Mouse (Mus musculus) liver, adult 2 months (tissue): ENCODE data around the gene Tbc1d22a. TPM values are rescaled to one million over a fixed set of nuclear protein-coding genes. Genes with fewer than 3 reads are reported as not detected.

Source experiments
- DNase-seq: peaks from one replicate; pipeline ENCODE4 v3.0.0-alpha.2; 2011; ENCODE audit warnings: low read depth, low spot score; ENCODE audit errors: extremely low read depth
- H3K27ac ChIP-seq: fragments of 200-500 bp; replicated peaks from 2 replicates; pipeline ENCODE4 v1.5.1; 2012; ENCODE audit warnings: low read depth, mild to moderate bottlenecking, control low read depth, inconsistent platforms, low read length; ENCODE audit not compliant: insufficient read depth
- H3K27me3 ChIP-seq: fragments of 200-500 bp; 2 replicates; pipeline ENCODE4 v1.6.1; 2012; ENCODE audit warnings: mild to moderate bottlenecking, moderate library complexity, low read length, inconsistent platforms; ENCODE audit not compliant: control insufficient read depth, insufficient read depth
- H3K36me3 ChIP-seq: fragments of 200-500 bp; 2 replicates; pipeline ENCODE4 v1.6.1; 2012; ENCODE audit warnings: low read length, inconsistent platforms; ENCODE audit not compliant: control insufficient read depth, insufficient read depth
- H3K4me1 ChIP-seq: fragments of 200-500 bp; 2 replicates; pipeline ENCODE4 v1.6.1; 2011; ENCODE audit warnings: low read length; ENCODE audit not compliant: control insufficient read depth, insufficient read depth
- H3K4me3 ChIP-seq: fragments of 200-500 bp; 2 replicates; pipeline ENCODE4 v1.5.1; 2011; ENCODE audit warnings: low read depth, mild to moderate bottlenecking, control low read depth, low read length, moderate library complexity; ENCODE audit not compliant: insufficient read depth
- H3K79me2 ChIP-seq: fragments of 200-500 bp; 2 replicates; pipeline ENCODE4 v1.6.1; 2012; ENCODE audit warnings: inconsistent platforms, mild to moderate bottlenecking, low read length, moderate library complexity; ENCODE audit not compliant: control insufficient read depth, insufficient read depth
- H3K9ac ChIP-seq: fragments of 200-500 bp; 2 replicates; pipeline ENCODE4 v1.6.1; 2012; ENCODE audit warnings: low read depth, mild to moderate bottlenecking, control low read depth, inconsistent platforms, low read length
- CTCF ChIP-seq: fragments of 200-500 bp; IDR thresholded peaks from 2 replicates; pipeline ENCODE4 v1.5.1; 2011; ENCODE audit warnings: low read depth, low read length, control low read depth
- POLR2A ChIP-seq: fragments of 200-500 bp; IDR thresholded peaks from 2 replicates; pipeline ENCODE4 v1.6.1; 2011; ENCODE audit warnings: low read length, control low read depth; ENCODE audit not compliant: insufficient read depth; ENCODE audit errors: extremely low read depth
- WGBS: fragments of 180-500 bp; shearing (Covaris S2); methylation state at CpG from one replicate; pipeline ENCODE4 v1.1.7; 2018; 5-methylcytosine and 5-hydroxymethylcytosine counted together
- polyA plus RNA-seq: library from polyadenylated mRNA; depleted of rRNA; stranded (reverse); fragments of >200 nt; gene quantifications from 2 replicates; pipeline ENCODE4 v1.2.3, GENCODE M21; 2012
- total RNA-seq: library from RNA; depleted of rRNA; stranded (reverse); fragments of >200 nt; gene quantifications from 2 replicates; pipeline ENCODE4 v1.2.3, GENCODE M21; 2014

The Tbc1d22a gene
- total and polyA plus RNA-seq, 2 experiments: 9.6 to 14.3 TPM

DNA sequence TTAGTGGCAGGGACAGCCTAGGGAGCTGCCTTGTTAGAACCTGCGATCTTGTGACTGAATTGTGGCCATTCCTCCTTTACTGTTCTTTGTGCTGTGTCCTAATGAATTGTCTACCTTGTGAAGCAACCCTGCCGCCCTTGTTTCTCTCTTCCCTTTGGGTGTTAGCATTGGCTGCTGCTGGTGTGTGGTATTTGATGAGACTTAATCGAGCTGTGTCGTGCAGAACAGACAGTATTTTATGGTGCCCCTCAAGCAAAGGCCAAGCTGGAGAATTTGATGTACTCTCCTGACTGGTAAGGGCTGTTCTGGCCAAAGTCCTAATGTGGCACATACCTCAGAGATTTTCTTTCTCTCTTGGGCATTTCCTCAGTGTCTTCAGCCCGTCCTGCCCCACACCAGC is 12.0 kb downstream of the Tbc1d22a start:
- WGBS: 91% methylated on average over 5 of the region's 5 CpGs
- no peak overlapping the region for H3K4me3 ChIP-seq
- TF ChIP-seq CTCF: no peak
- no peak for TF ChIP-seq POLR2A
- DNase-seq: no peak
- no peaks in the 10 kb centered on the region; the same call in 1 of the 2 replicates for H3K79me2 ChIP-seq
- H3K36me3 ChIP-seq: no peaks in the 10 kb centered on the region
- no peaks in the 10 kb centered on the region for H3K27me3 ChIP-seq
- H3K9ac ChIP-seq: no peak overlapping the region
- no peaks in the 10 kb centered on the region; the same call in 1 of the 2 replicates for H3K4me1 ChIP-seq
- no peak overlapping the region for H3K27ac ChIP-seq

DNA sequence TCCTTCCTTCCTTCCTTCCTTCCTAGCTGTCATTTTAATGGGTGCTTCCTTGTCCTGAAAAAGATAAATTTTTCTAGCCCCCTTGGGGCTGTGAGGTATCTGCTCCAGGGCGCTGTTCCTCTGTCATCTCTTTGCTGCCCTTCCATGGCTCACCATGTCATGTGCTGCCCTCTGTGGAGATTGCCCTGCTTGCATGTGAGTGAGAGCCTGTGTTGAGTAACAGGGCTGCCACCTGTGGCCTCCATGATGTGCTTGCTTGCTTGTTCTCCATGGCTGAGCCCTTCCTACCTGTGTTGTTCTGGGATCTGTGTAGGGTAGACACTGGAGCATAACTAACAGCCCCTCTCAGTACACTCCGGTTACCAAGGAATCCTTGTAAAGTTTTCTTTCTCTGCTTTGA is 12.7 kb downstream of the Tbc1d22a start:
- TF ChIP-seq CTCF (no peak), POLR2A (no peak)
- H3K9ac ChIP-seq: no peak overlapping the region
- DNase-seq: no peak
- WGBS: 97% methylated on average over 2 of the region's 2 CpGs
- no peak overlapping the region for H3K27ac ChIP-seq
- H3K79me2 ChIP-seq: no peaks in the 10 kb centered on the region
- no peaks in the 10 kb centered on the region for H3K36me3 ChIP-seq
- H3K4me1 ChIP-seq: no peaks in the 10 kb centered on the region; the same call in 1 of the 2 replicates
- H3K4me3 ChIP-seq: no peak overlapping the region
- no peaks in the 10 kb centered on the region for H3K27me3 ChIP-seq

DNA sequence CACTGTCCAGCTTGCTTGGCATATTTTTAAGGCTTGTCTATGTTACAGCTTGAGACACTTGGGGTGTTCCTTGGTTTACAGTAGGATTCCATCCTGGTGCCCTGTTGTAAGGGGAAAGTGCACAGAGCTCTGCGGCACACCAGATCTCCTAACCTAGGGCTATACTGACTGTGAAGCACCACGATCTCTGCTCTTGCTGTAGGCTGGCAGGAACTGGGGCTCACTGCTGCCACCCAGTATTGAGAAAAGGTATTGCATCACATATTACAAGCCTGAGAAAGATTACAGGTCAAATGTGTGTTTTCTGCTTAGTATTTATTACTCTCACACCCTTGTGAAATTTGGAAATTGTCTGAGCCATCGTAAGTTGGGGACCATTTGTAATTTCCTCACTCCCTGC is 13.9 kb downstream of the Tbc1d22a start:
- H3K4me3 ChIP-seq: no peak overlapping the region
- TF ChIP-seq CTCF: peak; percentile 86
- no peak for TF ChIP-seq POLR2A
- peak; percentile 44 for DNase-seq
- no peak overlapping the region for H3K27ac ChIP-seq
- no peaks in the 10 kb centered on the region for H3K27me3 ChIP-seq
- H3K79me2 ChIP-seq: no peaks in the 10 kb centered on the region
- no peak overlapping the region for H3K9ac ChIP-seq
- 28% methylated on average over 3 of the region's 3 CpGs for WGBS
- no peaks in the 10 kb centered on the region; the same call in 1 of the 2 replicates for H3K4me1 ChIP-seq
- H3K36me3 ChIP-seq: no peaks in the 10 kb centered on the region

DNA sequence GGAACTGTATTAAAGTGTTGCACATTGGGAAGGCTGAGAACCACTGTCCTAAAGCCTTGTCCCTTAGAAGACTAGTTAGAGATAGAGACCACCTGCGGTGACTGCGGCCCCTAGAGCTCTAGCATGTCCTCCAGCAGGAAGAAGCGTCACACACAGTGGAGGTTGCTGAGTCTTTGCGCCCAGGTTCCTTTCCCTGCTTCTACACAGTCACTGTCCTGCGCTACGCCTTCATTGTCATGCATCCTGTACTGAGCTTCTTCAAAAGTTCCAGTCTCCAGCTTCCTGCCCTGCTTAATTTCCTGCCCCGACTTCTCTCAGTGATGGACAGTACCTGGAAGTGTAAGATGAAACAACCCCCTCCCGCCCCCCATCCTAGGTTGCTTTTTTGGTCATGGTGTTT is 14.8 kb downstream of the Tbc1d22a start:
- Histone ChIP-seq H3K9ac (no peak overlapping the region), H3K79me2 (no peaks in the 10 kb centered on the region), H3K36me3 (no peaks in the 10 kb centered on the region), H3K4me1 (no peaks in the 10 kb centered on the region; the same call in 1 of the 2 replicates), H3K27ac (no peak overlapping the region), H3K27me3 (no peaks in the 10 kb centered on the region), H3K4me3 (no peak overlapping the region)
- 81% methylated on average over 8 of the region's 8 CpGs for WGBS
- no peak for DNase-seq
- TF ChIP-seq CTCF (no peak), POLR2A (no peak)

DNA sequence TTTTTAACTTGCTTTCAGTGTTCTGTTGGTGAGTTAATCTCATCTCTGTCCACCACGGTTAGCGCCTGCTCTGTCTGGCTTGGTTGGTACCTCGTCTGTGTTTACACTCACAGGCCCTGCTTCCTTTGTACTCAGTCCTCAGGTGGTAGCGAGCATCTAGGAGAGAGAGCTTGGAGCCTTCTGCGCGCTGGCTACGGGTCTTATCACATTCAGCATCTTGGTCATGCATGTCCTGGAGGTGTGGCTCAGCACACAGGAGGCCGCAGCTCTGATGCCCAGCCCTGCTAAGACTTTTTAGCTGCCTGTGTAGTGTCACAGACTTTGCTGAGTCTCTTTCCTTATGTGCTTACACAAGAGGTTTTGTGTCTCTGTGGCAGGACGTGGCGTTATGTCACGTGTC is 15.4 kb downstream of the Tbc1d22a start:
- H3K4me3 ChIP-seq: no peak overlapping the region
- H3K27ac ChIP-seq: no peak overlapping the region
- no peaks in the 10 kb centered on the region for H3K27me3 ChIP-seq
- H3K9ac ChIP-seq: no peak overlapping the region
- no peaks in the 10 kb centered on the region for H3K36me3 ChIP-seq
- TF ChIP-seq CTCF: no peak
- no peak for TF ChIP-seq POLR2A
- DNase-seq: no peak
- no peaks in the 10 kb centered on the region; the same call in 1 of the 2 replicates for H3K4me1 ChIP-seq
- 85% methylated on average over 11 of the region's 11 CpGs for WGBS
- no peaks in the 10 kb centered on the region for H3K79me2 ChIP-seq

DNA sequence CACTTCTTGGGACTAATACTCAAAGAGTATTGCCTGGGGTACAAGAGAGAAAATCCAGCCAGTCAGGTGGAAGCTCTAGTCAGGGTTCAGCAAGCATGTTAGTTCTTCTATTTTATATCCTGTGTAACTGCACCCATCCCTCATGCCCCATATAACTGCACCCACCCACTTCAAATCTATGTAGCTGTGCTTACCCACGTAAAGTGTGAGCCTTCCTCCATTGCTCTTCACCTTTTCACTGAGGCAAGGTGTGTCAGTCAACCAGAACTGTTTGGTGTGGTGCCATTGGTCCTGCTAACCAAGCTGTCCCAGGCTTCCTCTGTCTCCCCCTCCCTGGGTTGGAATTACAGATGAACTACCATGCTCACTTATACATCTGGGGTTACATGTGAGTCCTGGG is 16.9 kb downstream of the Tbc1d22a start:
- no peaks in the 10 kb centered on the region for H3K36me3 ChIP-seq
- H3K9ac ChIP-seq: no peak overlapping the region
- no peak overlapping the region for H3K4me3 ChIP-seq
- no peaks in the 10 kb centered on the region for H3K27me3 ChIP-seq
- no peaks in the 10 kb centered on the region for H3K4me1 ChIP-seq
- DNase-seq: no peak
- 100% methylated on average over 1 of the region's 1 CpGs for WGBS
- TF ChIP-seq POLR2A (no peak), CTCF (no peak)
- H3K79me2 ChIP-seq: no peaks in the 10 kb centered on the region
- H3K27ac ChIP-seq: no peak overlapping the region
